Mouse (Mus musculus): Measurements from ENCODE around the gene Sgo2b. TPM values are rescaled to one million over a fixed set of nuclear protein-coding genes. Genes with fewer than 3 reads are reported as not detected.
"Not testable (repeated sequence)": the region's sequence is repeated elsewhere in the genome, so short reads cannot be mapped to it uniquely, and the experiment has no call there.

Gene Sgo2b
- polyA plus RNA-seq (2011; ENCODE audit: insufficient read depth, insufficient read length, low replicate concordance, missing spikeins): not detected in 2 replicates

GRCm38 (mm10) chr8:63951626-63952377 lies at the start of gene Sgo2b:
Gene Sgo2b (minus strand): TSS chr8:63952248.
- no peak within 1 kb of the TSS for H3K4me3 ChIP-seq (replicated peaks; ENCODE audit: control insufficient read depth, low read depth, low read length)
- no peaks in the 10 kb centered on the region for H3K4me1 ChIP-seq (ENCODE audit: control insufficient read depth, insufficient read depth, low read length)
- TF ChIP-seq CTCF (IDR thresholded peaks at IDR 0.05; ENCODE audit: control insufficient read depth, insufficient read depth, low read length) (no peak), POLR2A (IDR thresholded peaks at IDR 0.05; ENCODE audit: borderline replicate concordance, control insufficient read depth, low read depth, low read length) (no peak)
- 18% methylated on average over 30 of the region's 30 CpGs for WGBS
- H3K27ac ChIP-seq (ENCODE audit: control insufficient read depth, insufficient read depth, low read depth, low read length, poor library complexity): no peak within 1 kb of the TSS

- H3K4me1 ChIP-seq (ENCODE audit: control insufficient read depth, insufficient read depth, low read length); H3K4me3 ChIP-seq (replicated peaks; ENCODE audit: control insufficient read depth, low read depth, low read length); H3K27ac ChIP-seq (ENCODE audit: control insufficient read depth, insufficient read depth, low read depth, low read length, poor library complexity): not testable (repeated sequence)
- WGBS: 43% methylated on average over 9 of the region's 9 CpGs
These were observed 18.8 kb upstream of the Sgo2b start for GRCm38 (mm10) chr8:63970612-63971391.

- 67% methylated on average over 3 of the region's 3 CpGs for WGBS
- Histone ChIP-seq H3K27ac (ENCODE audit: control insufficient read depth, insufficient read depth, low read depth, low read length, poor library complexity) (no peak overlapping the region), H3K4me1 (ENCODE audit: control insufficient read depth, insufficient read depth, low read length) (no peaks in the 10 kb centered on the region), H3K4me3 (replicated peaks; ENCODE audit: control insufficient read depth, low read depth, low read length) (no peak overlapping the region)
- no peak for TF ChIP-seq CTCF (IDR thresholded peaks at IDR 0.05; ENCODE audit: control insufficient read depth, insufficient read depth, low read length)
- TF ChIP-seq POLR2A (IDR thresholded peaks at IDR 0.05; ENCODE audit: borderline replicate concordance, control insufficient read depth, low read depth, low read length): no peak
These were observed 9.2 kb upstream of the Sgo2b start for GRCm38 (mm10) chr8:63961032-63961785.

- 61% methylated on average over 4 of the region's 4 CpGs for WGBS
- not testable (repeated sequence) for H3K4me1 ChIP-seq (ENCODE audit: control insufficient read depth, insufficient read depth, low read length); H3K27ac ChIP-seq (ENCODE audit: control insufficient read depth, insufficient read depth, low read depth, low read length, poor library complexity); H3K4me3 ChIP-seq (replicated peaks; ENCODE audit: control insufficient read depth, low read depth, low read length)
These were observed 1.8 kb upstream of the Sgo2b start for GRCm38 (mm10) chr8:63953802-63954201.

GRCm38 (mm10) chr8:63933171-63933570 lies 18.9 kb downstream of the Sgo2b start:
- WGBS: 81% methylated on average over 7 of the region's 7 CpGs
- Histone ChIP-seq H3K27ac (ENCODE audit: control insufficient read depth, insufficient read depth, low read depth, low read length, poor library complexity) (no peak overlapping the region), H3K4me3 (replicated peaks; ENCODE audit: control insufficient read depth, low read depth, low read length) (no peak overlapping the region), H3K4me1 (ENCODE audit: control insufficient read depth, insufficient read depth, low read length) (no peaks in the 10 kb centered on the region)
- TF ChIP-seq CTCF (IDR thresholded peaks at IDR 0.05; ENCODE audit: control insufficient read depth, insufficient read depth, low read length) (no peak), POLR2A (IDR thresholded peaks at IDR 0.05; ENCODE audit: borderline replicate concordance, control insufficient read depth, low read depth, low read length) (no peak)

- H3K4me1 ChIP-seq (ENCODE audit: control insufficient read depth, insufficient read depth, low read length): no peaks in the 10 kb centered on the region
These were observed 22.5 kb downstream of the Sgo2b start for GRCm38 (mm10) chr8:63929301-63930097.

GRCm38 (mm10) chr8:63921257-63921960 lies 30.6 kb downstream of the Sgo2b start:
- TF ChIP-seq POLR2A (IDR thresholded peaks at IDR 0.05; ENCODE audit: borderline replicate concordance, control insufficient read depth, low read depth, low read length): no peak
- no peak for TF ChIP-seq CTCF (IDR thresholded peaks at IDR 0.05; ENCODE audit: control insufficient read depth, insufficient read depth, low read length)
- Histone ChIP-seq H3K27ac (ENCODE audit: control insufficient read depth, insufficient read depth, low read depth, low read length, poor library complexity) (no peak overlapping the region), H3K4me3 (replicated peaks; ENCODE audit: control insufficient read depth, low read depth, low read length) (no peak overlapping the region), H3K4me1 (ENCODE audit: control insufficient read depth, insufficient read depth, low read length) (no peaks in the 10 kb centered on the region)
- WGBS: 60% methylated on average over 4 of the region's 4 CpGs

More at GRCm38 (mm10) chr8:63929301-63930097, 22.5 kb downstream of the Sgo2b start:
- no peak overlapping the region for H3K27ac ChIP-seq (ENCODE audit: control insufficient read depth, insufficient read depth, low read depth, low read length, poor library complexity)
- H3K4me3 ChIP-seq (replicated peaks; ENCODE audit: control insufficient read depth, low read depth, low read length): no peak overlapping the region
- WGBS: 82% methylated on average over 3 of the region's 3 CpGs
- TF ChIP-seq CTCF (IDR thresholded peaks at IDR 0.05; ENCODE audit: control insufficient read depth, insufficient read depth, low read length) (no peak), POLR2A (IDR thresholded peaks at IDR 0.05; ENCODE audit: borderline replicate concordance, control insufficient read depth, low read depth, low read length) (no peak)
